Mouse (Mus musculus) olfactory bulb, adult 2 months (tissue): ENCODE measurements around the gene Hoxd12.

ENCODE experiments used
- CTCF ChIP-seq: fragments of 200-500 bp; IDR thresholded peaks from 2 replicates; pipeline ENCODE4 v1.5.1; 2012; ENCODE audit warnings: low read depth, mild to moderate bottlenecking, low read length, moderate library complexity; ENCODE audit not compliant: insufficient read depth
- POLR2A ChIP-seq: fragments of 200-500 bp; IDR thresholded peaks from 2 replicates; pipeline ENCODE4 v1.6.1; 2012; ENCODE audit warnings: mild to moderate bottlenecking, low read depth, low read length, moderate library complexity; ENCODE audit not compliant: insufficient read depth

DNA sequence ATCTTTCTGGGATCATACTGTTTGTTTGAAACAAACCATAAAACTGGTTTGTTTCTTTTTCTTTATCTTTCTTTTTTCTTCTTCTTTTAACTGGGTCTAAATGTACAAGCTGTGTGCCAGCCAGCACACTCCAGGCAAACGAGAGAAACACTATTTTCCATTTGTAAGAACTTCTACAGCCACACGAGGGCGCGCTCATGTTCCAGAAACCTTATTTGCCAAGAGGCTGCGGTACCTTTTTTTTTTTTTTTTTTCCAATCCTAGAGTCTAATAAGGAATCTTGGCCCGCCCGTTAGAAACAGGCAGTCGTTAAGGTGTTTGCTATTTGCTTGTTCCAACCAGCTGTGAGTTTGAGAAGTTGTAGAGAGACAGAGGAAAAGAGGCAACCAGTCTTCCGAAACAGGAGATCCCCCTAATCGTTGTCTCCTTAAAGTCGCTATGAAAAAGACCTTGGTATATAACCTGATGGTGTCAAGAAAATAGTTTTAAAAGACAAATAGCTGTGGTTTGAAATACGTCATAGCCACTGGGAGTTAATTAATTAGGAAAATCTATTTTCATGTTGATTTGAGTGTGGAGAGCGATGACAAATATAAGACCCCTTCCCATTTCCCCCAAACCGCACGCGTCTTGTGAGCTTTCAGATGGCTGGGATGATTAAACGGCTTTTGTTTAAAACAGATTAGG lies 11.6 kb downstream of the Hoxd12 start:
- TF ChIP-seq POLR2A = no peak
- TF ChIP-seq CTCF = no peak
